Mouse (Mus musculus): ENCODE measurements around the gene Mapkap1. TPM values are rescaled to one million over a fixed set of nuclear protein-coding genes. Genes with fewer than 3 reads are reported as not detected.

Gene Mapkap1
- total and polyA plus RNA-seq, 2 experiments from 2014 or later: 90.4 to 153 TPM

GRCm38 (mm10) chr2:34528491-34528890 is 121.9 kb downstream of the Mapkap1 start:
- H3K9ac ChIP-seq (replicated peaks; ENCODE audit: low read length): no peak overlapping the region
- H3K27ac ChIP-seq: no peak overlapping the region
- TF ChIP-seq CTCF (IDR thresholded peaks at IDR 0.05; ENCODE audit: low read depth): no peak
- H3K27me3 ChIP-seq (ENCODE audit: insufficient read depth, low read length): no peaks in the 10 kb centered on the region
- H3K4me3 ChIP-seq (ENCODE audit: low read length): no peak overlapping the region
- no peak for ATAC-seq
- H3K4me2 ChIP-seq (ENCODE audit: low read depth, low read length): no peak overlapping the region
- H3K36me3 ChIP-seq (ENCODE audit: insufficient read depth, low read length): no peaks in the 10 kb centered on the region
- H3K9me3 ChIP-seq (ENCODE audit: low read length): no peaks in the 10 kb centered on the region
- H3K4me1 ChIP-seq (ENCODE audit: insufficient read depth, low read length): peaks cover 4% of the 10 kb centered on the region; the same call in 1 of the 2 replicates
- DNase-seq (ENCODE audit: low spot score): no peak

GRCm38 (mm10) chr2:34530042-34530441 is 123.5 kb downstream of the Mapkap1 start:
- peak; percentile 53 for DNase-seq (ENCODE audit: low spot score)
- no peaks in the 10 kb centered on the region for H3K27me3 ChIP-seq (ENCODE audit: insufficient read depth, low read length)
- no peaks in the 10 kb centered on the region for H3K9me3 ChIP-seq (ENCODE audit: low read length)
- peak; percentile 60 for TF ChIP-seq CTCF (IDR thresholded peaks at IDR 0.05; ENCODE audit: low read depth)
- WGBS: 32% methylated on average over 3 of the region's 3 CpGs
- no peak overlapping the region for H3K4me2 ChIP-seq (ENCODE audit: low read depth, low read length)
- no peak overlapping the region for H3K27ac ChIP-seq
- no peaks in the 10 kb centered on the region for H3K36me3 ChIP-seq (ENCODE audit: insufficient read depth, low read length)
- H3K4me1 ChIP-seq (ENCODE audit: insufficient read depth, low read length): peaks cover 5% of the 10 kb centered on the region; the same call in 1 of the 2 replicates
- ATAC-seq: no peak
- H3K4me3 ChIP-seq (ENCODE audit: low read length): no peak overlapping the region
- no peak overlapping the region for H3K9ac ChIP-seq (replicated peaks; ENCODE audit: low read length)

- H3K4me2 ChIP-seq (ENCODE audit: low read depth, low read length): no peak overlapping the region
- TF ChIP-seq CTCF (IDR thresholded peaks at IDR 0.05; ENCODE audit: low read depth): no peak
- DNase-seq (ENCODE audit: low spot score): peak; percentile 48
- no peak overlapping the region for H3K9ac ChIP-seq (replicated peaks; ENCODE audit: low read length)
- no peak overlapping the region for H3K27ac ChIP-seq
- 26% methylated on average over 3 of the region's 3 CpGs for WGBS
- H3K4me1 ChIP-seq (ENCODE audit: insufficient read depth, low read length): peaks cover 8% of the 10 kb centered on the region; the same call in 1 of the 2 replicates
- H3K4me3 ChIP-seq (ENCODE audit: low read length): no peak overlapping the region
- no peaks in the 10 kb centered on the region for H3K27me3 ChIP-seq (ENCODE audit: insufficient read depth, low read length)
- no peaks in the 10 kb centered on the region for H3K9me3 ChIP-seq (ENCODE audit: low read length)
- ATAC-seq: no peak
- H3K36me3 ChIP-seq (ENCODE audit: insufficient read depth, low read length): no peaks in the 10 kb centered on the region
These were observed 125.3 kb downstream of the Mapkap1 start for GRCm38 (mm10) chr2:34531801-34532298.

GRCm38 (mm10) chr2:34532394-34532793 is 125.8 kb downstream of the Mapkap1 start:
- DNase-seq (ENCODE audit: low spot score): no peak
- 75% methylated on average over 1 of the region's 1 CpGs for WGBS
- Histone ChIP-seq H3K4me2 (ENCODE audit: low read depth, low read length) (no peak overlapping the region), H3K4me1 (ENCODE audit: insufficient read depth, low read length) (peaks cover 8% of the 10 kb centered on the region; the same call in 1 of the 2 replicates), H3K36me3 (ENCODE audit: insufficient read depth, low read length) (no peaks in the 10 kb centered on the region), H3K4me3 (ENCODE audit: low read length) (no peak overlapping the region), H3K9me3 (ENCODE audit: low read length) (no peaks in the 10 kb centered on the region), H3K27ac (no peak overlapping the region), H3K27me3 (ENCODE audit: insufficient read depth, low read length) (no peaks in the 10 kb centered on the region), H3K9ac (replicated peaks; ENCODE audit: low read length) (no peak overlapping the region)
- ATAC-seq: no peak
- TF ChIP-seq CTCF (IDR thresholded peaks at IDR 0.05; ENCODE audit: low read depth): no peak

GRCm38 (mm10) chr2:34533281-34533680 is 126.7 kb downstream of the Mapkap1 start:
- Histone ChIP-seq H3K27ac (no peak overlapping the region), H3K4me1 (ENCODE audit: insufficient read depth, low read length) (peaks cover 8% of the 10 kb centered on the region; the same call in 1 of the 2 replicates), H3K9ac (replicated peaks; ENCODE audit: low read length) (no peak overlapping the region), H3K4me2 (ENCODE audit: low read depth, low read length) (no peak overlapping the region), H3K36me3 (ENCODE audit: insufficient read depth, low read length) (peaks cover 4% of the 10 kb centered on the region; the same call in 1 of the 2 replicates), H3K4me3 (ENCODE audit: low read length) (no peak overlapping the region), H3K27me3 (ENCODE audit: insufficient read depth, low read length) (no peaks in the 10 kb centered on the region), H3K9me3 (ENCODE audit: low read length) (no peaks in the 10 kb centered on the region)
- no peak for TF ChIP-seq CTCF (IDR thresholded peaks at IDR 0.05; ENCODE audit: low read depth)
- DNase-seq (ENCODE audit: low spot score) (no peak), ATAC-seq (no peak)

GRCm38 (mm10) chr2:34534996-34535395 is 128.4 kb downstream of the Mapkap1 start:
- DNase-seq (ENCODE audit: low spot score) (peak; percentile 84), ATAC-seq (0 out of 2 replicates have a peak, but pooled peaks have one; percentile 27)
- no peak overlapping the region for H3K27ac ChIP-seq
- peaks cover 4% of the 10 kb centered on the region; the same call in 1 of the 2 replicates for H3K36me3 ChIP-seq (ENCODE audit: insufficient read depth, low read length)
- H3K4me2 ChIP-seq (ENCODE audit: low read depth, low read length): peak overlapping the region; percentile 30
- 21% methylated on average over 12 of the region's 12 CpGs for WGBS
- H3K27me3 ChIP-seq (ENCODE audit: insufficient read depth, low read length): no peaks in the 10 kb centered on the region
- no peak for TF ChIP-seq CTCF (IDR thresholded peaks at IDR 0.05; ENCODE audit: low read depth)
- no peaks in the 10 kb centered on the region for H3K9me3 ChIP-seq (ENCODE audit: low read length)
- H3K4me1 ChIP-seq (ENCODE audit: insufficient read depth, low read length): peaks cover 6% of the 10 kb centered on the region; the same call in 1 of the 2 replicates
- no peak overlapping the region for H3K9ac ChIP-seq (replicated peaks; ENCODE audit: low read length)
- H3K4me3 ChIP-seq (ENCODE audit: low read length): no peak overlapping the region

GRCm38 (mm10) chr2:34537356-34537755 is 130.8 kb downstream of the Mapkap1 start:
- ATAC-seq: no peak
- Histone ChIP-seq H3K36me3 (ENCODE audit: insufficient read depth, low read length) (peaks cover 4% of the 10 kb centered on the region; the same call in 1 of the 2 replicates), H3K4me3 (ENCODE audit: low read length) (no peak overlapping the region), H3K27me3 (ENCODE audit: insufficient read depth, low read length) (no peaks in the 10 kb centered on the region), H3K27ac (no peak overlapping the region), H3K9ac (replicated peaks; ENCODE audit: low read length) (no peak overlapping the region), H3K9me3 (ENCODE audit: low read length) (no peaks in the 10 kb centered on the region), H3K4me2 (ENCODE audit: low read depth, low read length) (no peak overlapping the region), H3K4me1 (ENCODE audit: insufficient read depth, low read length) (peaks cover 4% of the 10 kb centered on the region; the same call in 1 of the 2 replicates)
- 65% methylated on average over 3 of the region's 3 CpGs for whole genome bisulfite sequencing
- TF ChIP-seq CTCF (IDR thresholded peaks at IDR 0.05; ENCODE audit: low read depth): no peak
- DNase-seq (ENCODE audit: low spot score): no peak

Data from hindbrain, postnatal 0 days (tissue).